Mouse (Mus musculus) heart, postnatal 0 days (tissue): ENCODE measurements around the gene Timm22. TPM values are rescaled to one million over a fixed set of nuclear protein-coding genes. Genes with fewer than 3 reads are reported as not detected.

Experiments used
- ATAC-seq: fragments of 200-750 bp; cut with Nextera tagmentation; 2 replicates; pipeline ENCODE4 v1.8.0; 2017; ENCODE audit warnings: low read depth, moderate number of reproducible peaks, moderate library complexity; ENCODE audit not compliant: insufficient read depth
- DNase-seq: peaks from one replicate; pipeline ENCODE4 v3.0.0-alpha.2; 2016; ENCODE audit warnings: low spot score
- H3K27ac ChIP-seq: fragments of 300-500 bp; sonication (generic); 2 replicates; pipeline ENCODE4 v1.5.1; 2014; ENCODE audit warnings: low read depth, mild to moderate bottlenecking
- H3K27me3 ChIP-seq: fragments of 300-500 bp; sonication (generic); 2 replicates; pipeline ENCODE4 v1.6.1; 2014; ENCODE audit warnings: low read length, mixed read lengths; ENCODE audit not compliant: control insufficient read depth, insufficient read depth
- H3K36me3 ChIP-seq: fragments of 300-500 bp; sonication (generic); replicated peaks from 2 replicates; pipeline ENCODE4 v1.6.1; 2014; ENCODE audit warnings: low read length, mixed read lengths; ENCODE audit not compliant: control insufficient read depth, insufficient read depth
- H3K4me1 ChIP-seq: fragments of 300-500 bp; sonication (generic); 2 replicates; pipeline ENCODE4 v1.6.1; 2014; ENCODE audit warnings: antibody characterized with exemption; ENCODE audit not compliant: control insufficient read depth, insufficient read depth
- H3K4me2 ChIP-seq: fragments of 300-500 bp; sonication (generic); 2 replicates; pipeline ENCODE4 v1.6.1; 2014; ENCODE audit warnings: low read depth, mild to moderate bottlenecking, low read length, moderate library complexity
- H3K4me3 ChIP-seq: fragments of 300-500 bp; sonication (generic); 2 replicates; pipeline ENCODE4 v1.5.1; 2014; ENCODE audit warnings: low read depth, low read length
- H3K9ac ChIP-seq: fragments of 300-500 bp; sonication (generic); replicated peaks from 2 replicates; pipeline ENCODE4 v1.6.1; 2014; ENCODE audit warnings: low read depth, low read length, mixed read lengths
- H3K9me3 ChIP-seq: fragments of 300-500 bp; sonication (generic); replicated peaks from 2 replicates; pipeline ENCODE4 v1.6.1; 2016; ENCODE audit warnings: low read length; ENCODE audit not compliant: control insufficient read depth
- CTCF ChIP-seq: IDR thresholded peaks from 2 replicates; pipeline ENCODE4 v1.5.1; 2016; ENCODE audit warnings: antibody characterized with exemption, control low read depth, low read depth
- EP300 ChIP-seq: IDR thresholded peaks from 2 replicates; pipeline ENCODE4 v1.6.1; 2016; ENCODE audit warnings: antibody characterized with exemption, low read depth
- WGBS: fragments of 180-500 bp; shearing (Covaris S2); extraction: QIAGEN DNeasy Blood & Tissue Kit; methylation state at CpG from one replicate; pipeline ENCODE4 v1.1.7; 2014; 5-methylcytosine and 5-hydroxymethylcytosine counted together
- polyA plus RNA-seq: library from polyadenylated mRNA; unstranded; fragments of >200 nt; fragmentation: Nextera tagmentation; extraction: Ambion mirVana; gene quantifications from 2 replicates; pipeline ENCODE4 v1.2.1, GENCODE M21; 2015
- total RNA-seq: library from RNA; depleted of rRNA; stranded (reverse); fragments of >200 nt; gene quantifications from 2 replicates; pipeline ENCODE4 v1.2.3, GENCODE M21; 2014; ENCODE audit warnings: low replicate concordance; rRNA removed

Gene Timm22
- total and polyA plus RNA-seq, 2 experiments from 2014 or later, result 20.1 to 90.5 TPM

DNA sequence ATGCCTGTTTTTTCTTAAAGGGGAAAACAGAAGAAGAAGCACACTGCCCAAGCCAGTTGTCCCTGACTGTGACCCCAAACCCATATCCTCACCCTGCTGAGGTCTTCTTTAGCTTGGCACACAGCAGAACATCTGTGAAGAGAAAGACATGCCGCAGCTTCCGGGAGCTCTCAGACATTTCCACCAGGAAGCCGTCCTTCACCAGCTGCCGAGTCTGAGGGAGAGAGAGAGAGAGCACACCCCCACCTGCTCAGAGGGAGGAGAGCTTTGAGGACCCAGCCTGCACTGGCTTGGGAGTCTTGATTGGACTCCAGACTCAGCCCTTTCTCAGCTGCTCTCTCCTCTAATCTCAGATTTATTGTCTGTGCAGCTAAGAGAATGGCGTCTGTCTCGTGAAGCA, 54.4 kb downstream of the Timm22 start:
- Histone ChIP-seq H3K36me3 (peaks cover 54% of the 10 kb centered on the region), H3K27me3 (no peaks in the 10 kb centered on the region), H3K9ac (no peak overlapping the region), H3K9me3 (no peaks in the 10 kb centered on the region), H3K4me1 (no peaks in the 10 kb centered on the region), H3K4me3 (no peak overlapping the region), H3K4me2 (no peak overlapping the region), H3K27ac (no peak overlapping the region)
- WGBS, result 51% methylated on average over 6 of the region's 6 CpGs
- no peak for ATAC-seq
- DNase-seq, result no peak
- TF ChIP-seq EP300 (no peak), CTCF (no peak)

- Histone ChIP-seq H3K4me2 (no peak overlapping the region), H3K9ac (no peak overlapping the region), H3K27me3 (no peaks in the 10 kb centered on the region), H3K4me1 (no peaks in the 10 kb centered on the region), H3K9me3 (no peaks in the 10 kb centered on the region), H3K36me3 (peaks cover 54% of the 10 kb centered on the region), H3K27ac (no peak overlapping the region), H3K4me3 (no peak overlapping the region)
- 89% methylated on average over 5 of the region's 5 CpGs for WGBS
- TF ChIP-seq CTCF (no peak), EP300 (no peak)
- DNase-seq (no peak), ATAC-seq (no peak)
Observed at GRCm38 (mm10) chr11:76461696-76462095, 54.9 kb downstream of the Timm22 start.

DNA sequence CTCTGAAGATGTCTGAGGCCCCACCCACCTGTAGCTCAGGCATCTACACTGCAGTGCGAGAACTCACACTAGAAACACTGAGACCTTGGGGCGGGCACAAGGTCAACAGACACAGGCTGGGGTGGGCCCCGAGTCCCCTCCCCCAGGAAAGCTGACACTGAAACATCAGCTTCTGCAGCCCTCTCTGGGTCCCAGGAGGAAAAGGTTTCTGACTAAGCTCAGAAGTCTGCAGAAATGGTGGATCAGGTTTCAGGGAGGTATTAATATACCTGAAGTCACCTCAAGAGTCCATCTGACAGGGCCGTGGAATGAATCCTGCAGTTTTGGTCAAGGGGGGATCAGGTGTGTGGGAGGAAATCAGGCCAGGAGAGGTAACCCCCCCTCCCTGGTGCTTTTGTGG, 59.1 kb downstream of the Timm22 start:
- peaks cover 24% of the 10 kb centered on the region for H3K4me1 ChIP-seq
- WGBS, result 83% methylated on average over 4 of the region's 4 CpGs
- no peak overlapping the region for H3K27ac ChIP-seq

More for the DNA sequence above, 59.1 kb downstream of the Timm22 start:
- Histone ChIP-seq H3K9ac (no peak overlapping the region), H3K4me3 (no peak overlapping the region), H3K27me3 (no peaks in the 10 kb centered on the region), H3K36me3 (peaks cover 41% of the 10 kb centered on the region), H3K4me2 (no peak overlapping the region), H3K9me3 (no peaks in the 10 kb centered on the region)
- DNase-seq, result no peak
- TF ChIP-seq CTCF, result no peak
- TF ChIP-seq EP300, result no peak
- ATAC-seq, result no peak

Other genes with a start within 250 kb of the Timm22 start
- gene Vps53, start 227.3 kb upstream of the Timm22 start, total RNA-seq, result 22.8 and 40.6 TPM in 2 replicates
- 24.1 and 25.2 TPM in 2 replicates for gene Vps53, start 227.3 kb upstream of the Timm22 start, polyA plus RNA-seq
- 13.8 and 14.8 TPM in 2 replicates for gene Fam57a, start 227.3 kb upstream of the Timm22 start, total RNA-seq
- 10.5 TPM in 2 replicates for gene Fam57a, start 227.3 kb upstream of the Timm22 start, polyA plus RNA-seq
- gene Dbil5, start 189.3 kb upstream of the Timm22 start, total RNA-seq, result not detected in 2 replicates
- gene Dbil5, start 189.3 kb upstream of the Timm22 start, polyA plus RNA-seq, result 1.2 and 1.6 TPM in 2 replicates
- 5.3 and 10.2 TPM in 2 replicates for gene Gemin4, start 189.3 kb upstream of the Timm22 start, total RNA-seq
- gene Gemin4, start 189.3 kb upstream of the Timm22 start, polyA plus RNA-seq, result 9.5 and 9.9 TPM in 2 replicates
- 21.3 and 39.5 TPM in 2 replicates for gene Mrm3, start 163.2 kb upstream of the Timm22 start, total RNA-seq
- gene Mrm3, start 163.2 kb upstream of the Timm22 start, polyA plus RNA-seq, result 27.6 and 31.8 TPM in 2 replicates
- 30.6 and 44.8 TPM in 2 replicates for gene Glod4, start 163.2 kb upstream of the Timm22 start, total RNA-seq
- 102 and 104 TPM in 2 replicates for gene Glod4, start 163.2 kb upstream of the Timm22 start, polyA plus RNA-seq
- gene Nxn, start 7.8 kb upstream of the Timm22 start, total RNA-seq, result 35.6 and 50.7 TPM in 2 replicates
- gene Nxn, start 7.8 kb upstream of the Timm22 start, polyA plus RNA-seq, result 10.6 TPM in 2 replicates
- gene Abr, start 215.4 kb downstream of the Timm22 start, total RNA-seq, result 37.3 and 48.9 TPM in 2 replicates
- gene Abr, start 215.4 kb downstream of the Timm22 start, polyA plus RNA-seq, result 12.1 and 14.1 TPM in 2 replicates